Mouse (Mus musculus) embryonic facial prominence, embryonic 11.5 days (tissue): ENCODE data around the gene Myt1l. TPM values are rescaled to one million over a fixed set of nuclear protein-coding genes. Genes with fewer than 3 reads are reported as not detected.

Experiments
- ATAC-seq: fragments of 200-750 bp; cut with Nextera tagmentation; replicated peaks from 2 replicates; pipeline ENCODE4 v1.8.0; 2017; ENCODE audit warnings: low read depth; ENCODE audit not compliant: insufficient number of reproducible peaks, low FRiP score, low TSS enrichment
- DNase-seq: peaks from one replicate; pipeline ENCODE4 v3.0.0-alpha.2; 2015; ENCODE audit warnings: low spot score
- H3K27ac ChIP-seq: fragments of 300-500 bp; sonication (generic); replicated peaks from 2 replicates; pipeline ENCODE4 v1.5.1; 2014; ENCODE audit warnings: mild to moderate bottlenecking, low read depth, low read length, control low read depth
- H3K27me3 ChIP-seq: fragments of 300-500 bp; sonication (generic); 2 replicates; pipeline ENCODE4 v1.6.1; 2014; ENCODE audit warnings: mild to moderate bottlenecking, low read length, moderate library complexity, mixed read lengths; ENCODE audit not compliant: control insufficient read depth, insufficient read depth
- H3K36me3 ChIP-seq: fragments of 300-500 bp; sonication (generic); replicated peaks from 2 replicates; pipeline ENCODE4 v1.6.1; 2014; ENCODE audit warnings: low read depth, mild to moderate bottlenecking, low read length, moderate library complexity, mixed read lengths; ENCODE audit not compliant: control insufficient read depth, insufficient read depth
- H3K4me1 ChIP-seq: fragments of 300-500 bp; sonication (generic); 2 replicates; pipeline ENCODE4 v1.6.1; 2014; ENCODE audit warnings: low read length, mixed read lengths; ENCODE audit not compliant: control insufficient read depth, insufficient read depth
- H3K4me2 ChIP-seq: fragments of 300-500 bp; sonication (generic); 2 replicates; pipeline ENCODE4 v1.6.1; 2014; ENCODE audit warnings: low read depth, mild to moderate bottlenecking, control low read depth, low read length, moderate library complexity
- H3K4me3 ChIP-seq: fragments of 300-500 bp; sonication (generic); 2 replicates; pipeline ENCODE4 v1.5.1; 2014; ENCODE audit warnings: low read depth, low read length, control low read depth
- H3K9ac ChIP-seq: fragments of 300-500 bp; sonication (generic); replicated peaks from 2 replicates; pipeline ENCODE4 v1.6.1; 2014; ENCODE audit warnings: mild to moderate bottlenecking, control low read depth, low read length
- H3K9me3 ChIP-seq: fragments of 300-500 bp; sonication (generic); replicated peaks from 2 replicates; pipeline ENCODE4 v1.6.1; 2016; ENCODE audit warnings: mild to moderate bottlenecking, low read length, inconsistent platforms, mixed read lengths; ENCODE audit not compliant: control insufficient read depth
- WGBS: fragments of 180-500 bp; shearing (Covaris S2); extraction: QIAGEN DNeasy Blood & Tissue Kit; methylation state at CpG from one replicate; pipeline ENCODE4 v1.1.7; 2014; 5-methylcytosine and 5-hydroxymethylcytosine counted together
- polyA plus RNA-seq: library from polyadenylated mRNA; unstranded; fragments of >200 nt; fragmentation: Nextera tagmentation; extraction: Ambion mirVana; gene quantifications from 2 replicates; pipeline ENCODE4 v1.2.1, GENCODE M21; 2014

The Myt1l gene
- polyA plus RNA-seq, 1 experiment from 2014 or later = 3.0 TPM

DNA sequence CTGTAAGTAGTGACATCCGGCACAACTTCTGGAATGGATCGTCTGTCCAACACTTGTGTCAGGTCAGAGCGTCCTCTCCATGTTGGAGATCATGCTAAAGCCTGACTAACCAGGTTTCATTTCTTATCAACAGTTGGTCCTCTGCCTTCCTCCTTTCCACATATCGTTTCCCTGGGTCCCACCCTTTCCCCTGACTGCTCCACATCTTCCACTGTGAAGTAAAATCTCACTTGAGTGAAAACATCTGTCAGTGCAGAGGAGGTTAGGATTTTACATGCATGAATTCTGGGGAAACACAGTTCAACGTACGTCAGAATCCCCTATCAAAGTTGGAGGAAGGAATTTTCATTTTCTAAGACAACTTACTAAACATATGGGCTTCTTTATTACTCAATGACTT, 444.3 kb downstream of the Myt1l start:
- Histone ChIP-seq H3K4me2 (no peak overlapping the region), H3K36me3 (no peaks in the 10 kb centered on the region; the same call in 1 of the 2 replicates), H3K9me3 (no peaks in the 10 kb centered on the region), H3K9ac (no peak overlapping the region), H3K4me1 (no peaks in the 10 kb centered on the region; the same call in 1 of the 2 replicates), H3K4me3 (no peak overlapping the region), H3K27ac (no peak overlapping the region), H3K27me3 (no peaks in the 10 kb centered on the region)
- WGBS = 60% methylated on average over 6 of the region's 6 CpGs
- no peak for ATAC-seq
- DNase-seq = peak; percentile 59
